Mouse (Mus musculus): ENCODE data around the gene Ssr3. TPM values are rescaled to one million over a fixed set of nuclear protein-coding genes. Genes with fewer than 3 reads are reported as not detected.
"Not testable (repeated sequence)": the region's sequence is repeated elsewhere in the genome, so short reads cannot be mapped to it uniquely, and the experiment has no call there.

The Ssr3 gene
- total and polyA plus RNA-seq, 3 experiments: 18.6 to 345 (median 235) TPM

DNA sequence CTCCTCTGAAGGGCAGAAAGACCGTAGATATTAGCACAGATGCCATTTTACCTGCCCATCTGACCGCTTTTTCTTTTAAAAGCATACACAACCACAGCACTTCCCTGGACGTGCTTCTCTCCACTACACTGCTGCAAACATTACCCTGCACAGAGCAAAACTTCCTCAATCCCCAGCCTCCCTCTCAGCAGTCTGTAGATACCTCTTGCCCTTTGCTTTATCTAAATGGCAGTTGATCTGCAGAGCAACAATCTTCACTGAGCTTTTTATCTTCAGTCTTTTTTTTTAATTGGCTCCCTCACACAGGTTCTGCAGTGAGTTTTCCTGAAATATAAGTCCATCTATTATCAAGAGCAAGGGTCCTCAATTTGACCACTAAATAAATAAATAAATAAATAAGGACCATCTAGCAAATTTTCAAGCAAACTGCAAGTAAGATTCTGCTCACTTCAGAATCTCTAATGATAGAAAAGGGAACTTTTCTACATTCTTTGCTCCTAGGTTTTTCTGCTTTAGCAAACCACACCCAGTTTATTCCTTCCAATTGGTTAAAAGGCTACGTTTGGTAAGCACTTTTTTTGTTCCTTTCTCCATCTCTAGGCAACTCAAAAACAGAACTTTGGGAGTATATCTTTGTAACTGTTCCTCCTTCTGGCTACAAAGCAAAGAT lies 4.5 kb upstream of the Ssr3 start:
- Histone ChIP-seq H3K9me3 (replicated peaks) (no peaks in the 10 kb centered on the region), H3K27me3 (ENCODE audit: insufficient read depth, low read length) (peaks cover 10% of the 10 kb centered on the region; the same call in 1 of the 2 replicates), H3K4me3 (ENCODE audit: low read depth, low read length) (no peak overlapping the region), H3K36me3 (replicated peaks) (no peaks in the 10 kb centered on the region), H3K4me1 (ENCODE audit: insufficient read depth, low read depth, low read length) (no peaks in the 10 kb centered on the region; the same call in none of the 2 replicates)
- TF ChIP-seq GATA2 (IDR thresholded peaks at IDR 0.05; ENCODE audit: borderline replicate concordance, low read depth, low read length) (no peak), POLR2AphosphoS5 (IDR thresholded peaks at IDR 0.05; ENCODE audit: insufficient replicate concordance, low read depth, low read length) (no peak), TAL1 (conservative IDR thresholded peaks at IDR 0.05; ENCODE audit: low read depth, low read length) (no peak), GATA1 (IDR thresholded peaks at IDR 0.05; ENCODE audit: borderline replicate concordance, low read length) (no peak), CTCF (IDR thresholded peaks at IDR 0.05; ENCODE audit: low read depth, low read length) (no peak)
- no peak for DNase-seq (ENCODE audit: low spot score)
- no peak for ATAC-seq (ENCODE audit: extremely low read depth, insufficient number of reproducible peaks, low FRiP score, poor library complexity, severe bottlenecking)

DNA sequence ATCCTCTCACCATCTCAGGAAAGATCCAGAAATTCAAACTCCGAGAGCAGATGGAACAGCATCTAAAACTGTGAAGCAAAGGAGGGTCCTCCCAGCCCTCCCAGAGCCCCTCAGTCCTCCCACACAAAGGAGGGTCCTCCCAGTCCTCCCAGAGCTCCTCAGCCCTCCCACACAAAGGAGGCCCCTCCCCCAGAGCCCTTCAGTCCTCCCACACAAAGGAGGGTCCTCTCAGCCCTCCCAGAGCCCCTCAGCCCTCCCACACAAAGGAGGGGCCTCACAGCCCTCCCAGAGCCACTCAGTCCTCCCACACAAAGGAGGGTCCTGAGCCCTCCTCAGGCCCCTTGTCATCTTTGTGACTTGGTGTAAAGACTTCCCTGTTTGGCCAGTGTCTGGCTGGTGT lies 2.7 kb upstream of the Ssr3 start:
- not testable (repeated sequence) for H3K4me1 ChIP-seq (ENCODE audit: insufficient read depth, low read depth, low read length); H3K4me3 ChIP-seq (ENCODE audit: low read depth, low read length); ATAC-seq (ENCODE audit: extremely low read depth, insufficient number of reproducible peaks, low FRiP score, poor library complexity, severe bottlenecking); H3K36me3 ChIP-seq (replicated peaks); DNase-seq (ENCODE audit: low spot score); H3K27me3 ChIP-seq (ENCODE audit: insufficient read depth, low read length); H3K9me3 ChIP-seq (replicated peaks)

DNA sequence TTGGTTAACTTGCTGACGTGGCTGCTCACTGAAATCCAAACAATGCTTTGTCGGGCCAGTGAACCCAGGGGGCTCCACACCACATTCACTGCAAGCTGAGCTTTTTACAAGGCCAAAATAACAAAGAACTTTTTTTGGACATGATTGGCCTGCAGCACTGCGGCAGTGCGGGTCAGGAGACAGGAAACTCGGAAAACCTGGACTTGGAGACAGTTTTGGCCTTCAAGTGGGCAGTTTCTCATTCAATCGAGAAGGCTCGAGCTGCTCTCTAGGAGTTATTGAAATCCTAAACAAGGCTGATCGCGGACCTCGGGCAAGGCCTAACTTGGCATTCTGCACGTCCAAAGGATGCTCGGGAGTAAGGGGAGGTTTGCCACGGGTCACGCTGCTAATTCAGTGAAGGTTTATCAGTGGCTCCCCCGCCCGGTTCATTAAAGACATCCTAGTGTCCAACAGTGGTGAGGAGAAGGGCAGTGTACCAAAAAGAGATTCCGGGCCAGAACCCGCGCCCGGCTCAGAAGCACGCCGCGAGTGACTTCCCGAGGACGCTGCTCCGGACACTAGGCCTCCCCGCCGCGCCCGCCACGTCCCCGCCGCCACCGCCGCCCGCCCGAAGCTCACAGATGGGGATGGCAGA lies 521 bp downstream of the Ssr3 start:
- Histone ChIP-seq H3K4me3 (ENCODE audit: low read depth, low read length) (peak overlapping the region; percentile 83), H3K27me3 (ENCODE audit: insufficient read depth, low read length) (no peaks in the 10 kb centered on the region), H3K4me1 (ENCODE audit: insufficient read depth, low read depth, low read length) (no peaks in the 10 kb centered on the region; the same call in none of the 2 replicates), H3K9me3 (replicated peaks) (no peaks in the 10 kb centered on the region), H3K36me3 (replicated peaks) (peaks cover 31% of the 10 kb centered on the region)
- DNase-seq (ENCODE audit: low spot score) (peak; percentile 24), ATAC-seq (ENCODE audit: extremely low read depth, insufficient number of reproducible peaks, low FRiP score, poor library complexity, severe bottlenecking) (no peak)
- TF ChIP-seq GATA2 (IDR thresholded peaks at IDR 0.05; ENCODE audit: borderline replicate concordance, low read depth, low read length): no peak

DNA sequence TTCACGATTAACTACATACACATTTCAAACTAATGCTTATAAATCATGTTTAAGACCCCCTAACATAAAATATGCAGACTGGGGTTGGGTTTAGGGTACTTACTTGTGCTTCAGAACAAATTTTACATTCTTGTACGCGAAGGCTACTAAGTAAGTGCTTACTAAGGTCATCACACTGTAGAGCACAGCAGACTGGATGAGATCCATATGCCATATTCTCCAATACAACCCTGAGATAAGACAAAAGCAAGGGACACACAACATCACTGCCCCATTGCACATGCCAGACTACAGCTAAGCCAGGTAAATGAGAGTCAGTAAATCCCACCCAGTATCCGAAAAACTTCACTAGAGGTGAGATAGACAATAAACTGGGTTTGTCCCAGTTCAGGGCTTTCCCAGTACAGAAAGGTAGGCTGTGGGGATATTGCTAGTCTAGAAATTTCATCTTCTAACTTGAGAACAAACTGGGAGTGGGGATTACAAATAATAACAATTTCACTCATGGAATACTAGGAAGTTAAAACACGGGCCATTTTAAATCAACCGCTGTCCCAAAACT lies 1.1 kb downstream of the Ssr3 start:
- DNase-seq (ENCODE audit: low spot score): no peak
- H3K27me3 ChIP-seq (ENCODE audit: insufficient read depth, low read length): no peaks in the 10 kb centered on the region
- H3K36me3 ChIP-seq (replicated peaks): peaks cover 37% of the 10 kb centered on the region
- H3K4me3 ChIP-seq (ENCODE audit: low read depth, low read length): peak overlapping the region; percentile 83
- TF ChIP-seq GATA1 (IDR thresholded peaks at IDR 0.05; ENCODE audit: borderline replicate concordance, low read length) (no peak), GATA2 (IDR thresholded peaks at IDR 0.05; ENCODE audit: borderline replicate concordance, low read depth, low read length) (no peak), CTCF (IDR thresholded peaks at IDR 0.05; ENCODE audit: low read depth, low read length) (no peak), TAL1 (conservative IDR thresholded peaks at IDR 0.05; ENCODE audit: low read depth, low read length) (no peak), POLR2AphosphoS5 (IDR thresholded peaks at IDR 0.05; ENCODE audit: insufficient replicate concordance, low read depth, low read length) (no peak)
- no peaks in the 10 kb centered on the region for H3K9me3 ChIP-seq (replicated peaks)
- no peaks in the 10 kb centered on the region; the same call in none of the 2 replicates for H3K4me1 ChIP-seq (ENCODE audit: insufficient read depth, low read depth, low read length)
- ATAC-seq (ENCODE audit: extremely low read depth, insufficient number of reproducible peaks, low FRiP score, poor library complexity, severe bottlenecking): no peak

DNA sequence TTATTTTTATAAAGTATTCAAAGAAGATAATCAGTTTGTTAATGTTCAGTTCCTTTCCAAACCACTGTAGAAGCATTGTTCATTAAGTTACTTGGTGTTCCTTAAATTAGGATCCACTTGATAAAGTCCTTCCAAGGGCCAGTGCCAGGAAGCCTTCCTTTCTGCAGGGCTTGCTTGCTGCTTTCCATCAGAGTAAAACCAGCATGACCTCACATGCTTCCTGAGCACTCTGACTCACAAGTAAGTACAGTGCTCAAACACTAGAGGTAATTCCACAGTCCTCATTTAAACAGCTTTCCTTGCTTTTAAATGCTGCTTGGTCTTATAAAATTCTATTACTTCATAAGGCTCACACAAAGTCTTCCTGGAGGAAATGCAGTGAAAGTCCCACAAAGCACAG lies 6.7 kb downstream of the Ssr3 start:
- no peak for DNase-seq (ENCODE audit: low spot score)
- H3K27me3 ChIP-seq (ENCODE audit: insufficient read depth, low read length): no peaks in the 10 kb centered on the region
- no peaks in the 10 kb centered on the region; the same call in 1 of the 2 replicates for H3K4me1 ChIP-seq (ENCODE audit: insufficient read depth, low read depth, low read length)
- TF ChIP-seq GATA1 (IDR thresholded peaks at IDR 0.05; ENCODE audit: borderline replicate concordance, low read length) (no peak), POLR2AphosphoS5 (IDR thresholded peaks at IDR 0.05; ENCODE audit: insufficient replicate concordance, low read depth, low read length) (no peak), TAL1 (conservative IDR thresholded peaks at IDR 0.05; ENCODE audit: low read depth, low read length) (no peak)
- no peak overlapping the region for H3K4me3 ChIP-seq (ENCODE audit: low read depth, low read length)
- peaks cover 85% of the 10 kb centered on the region for H3K36me3 ChIP-seq (replicated peaks)
- no peak for ATAC-seq (ENCODE audit: extremely low read depth, insufficient number of reproducible peaks, low FRiP score, poor library complexity, severe bottlenecking)
- no peaks in the 10 kb centered on the region for H3K9me3 ChIP-seq (replicated peaks)

DNA sequence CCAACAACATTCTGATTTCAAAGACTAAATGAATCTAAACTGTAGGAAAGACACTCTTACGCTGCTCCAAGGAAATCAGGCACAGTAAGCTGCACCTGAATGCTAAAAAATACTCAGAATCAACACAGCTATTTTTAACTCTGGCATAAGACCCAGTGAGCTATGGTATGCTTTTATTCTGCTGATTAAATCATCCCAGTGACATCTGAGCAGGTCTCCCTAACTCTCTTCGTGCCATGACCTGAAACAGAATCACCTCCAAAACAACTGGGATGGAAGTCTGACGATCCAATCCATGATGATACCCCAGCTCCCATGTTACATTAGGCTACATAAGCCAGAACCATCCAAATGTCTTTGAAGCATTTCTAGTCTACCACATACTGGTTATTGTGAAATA lies 8.0 kb downstream of the Ssr3 start:
- TF ChIP-seq GATA2 (IDR thresholded peaks at IDR 0.05; ENCODE audit: borderline replicate concordance, low read depth, low read length): no peak
- TF ChIP-seq GATA1 (IDR thresholded peaks at IDR 0.05; ENCODE audit: borderline replicate concordance, low read length): no peak
- no peak for TF ChIP-seq TAL1 (conservative IDR thresholded peaks at IDR 0.05; ENCODE audit: low read depth, low read length)
- Histone ChIP-seq H3K4me1 (ENCODE audit: insufficient read depth, low read depth, low read length) (no peaks in the 10 kb centered on the region; the same call in 1 of the 2 replicates), H3K36me3 (replicated peaks) (peaks cover 88% of the 10 kb centered on the region), H3K4me3 (ENCODE audit: low read depth, low read length) (no peak overlapping the region), H3K9me3 (replicated peaks) (no peaks in the 10 kb centered on the region), H3K27me3 (ENCODE audit: insufficient read depth, low read length) (no peaks in the 10 kb centered on the region)
- DNase-seq (ENCODE audit: low spot score) (no peak), ATAC-seq (ENCODE audit: extremely low read depth, insufficient number of reproducible peaks, low FRiP score, poor library complexity, severe bottlenecking) (no peak)
